Mouse (Mus musculus) CH12.LX (cell line): ENCODE measurements around the gene Mmab.

ENCODE experiments used
- CTCF ChIP-seq, 2 experiments: IDR thresholded peaks in 1 of 2; conservative IDR thresholded peaks in 1 of 2; 2 replicates each; pipeline ENCODE4 v1.5.1; 2011 to 2012; ENCODE audit warnings: low read depth in 2 of 2, low read length in 2 of 2, improper control_type of control experiment in 1 of 2, inconsistent platforms in 1 of 2, mild to moderate bottlenecking in 1 of 2, moderate library complexity in 1 of 2
- MAFK ChIP-seq: IDR thresholded peaks from 2 replicates; pipeline ENCODE4 v1.6.1; 2011; ENCODE audit warnings: low read length, improper control_type of control experiment; ENCODE audit not compliant: insufficient replicate concordance
- MAZ ChIP-seq: IDR thresholded peaks from 2 replicates; pipeline ENCODE4 v1.6.1; 2012; ENCODE audit warnings: low read depth, mild to moderate bottlenecking, inconsistent platforms, low read length, improper control_type of control experiment, moderate library complexity
- POLR2A ChIP-seq: IDR thresholded peaks from 2 replicates; pipeline ENCODE4 v1.6.1; 2011; ENCODE audit warnings: low read depth, mild to moderate bottlenecking, improper control_type of control experiment, low read length
- POLR2AphosphoS2 ChIP-seq: IDR thresholded peaks from 2 replicates; pipeline ENCODE4 v1.6.1; 2011; ENCODE audit warnings: low read depth, low read length, improper control_type of control experiment
- RAD21 ChIP-seq: IDR thresholded peaks from 2 replicates; pipeline ENCODE4 v1.6.1; 2011; ENCODE audit warnings: low read depth, mild to moderate bottlenecking, low read length, improper control_type of control experiment, moderate library complexity
- TCF12 ChIP-seq: IDR thresholded peaks from 2 replicates; pipeline ENCODE4 v1.6.1; 2014; ENCODE audit warnings: low read depth, mild to moderate bottlenecking, inconsistent platforms, low read length, improper control_type of control experiment

DNA sequence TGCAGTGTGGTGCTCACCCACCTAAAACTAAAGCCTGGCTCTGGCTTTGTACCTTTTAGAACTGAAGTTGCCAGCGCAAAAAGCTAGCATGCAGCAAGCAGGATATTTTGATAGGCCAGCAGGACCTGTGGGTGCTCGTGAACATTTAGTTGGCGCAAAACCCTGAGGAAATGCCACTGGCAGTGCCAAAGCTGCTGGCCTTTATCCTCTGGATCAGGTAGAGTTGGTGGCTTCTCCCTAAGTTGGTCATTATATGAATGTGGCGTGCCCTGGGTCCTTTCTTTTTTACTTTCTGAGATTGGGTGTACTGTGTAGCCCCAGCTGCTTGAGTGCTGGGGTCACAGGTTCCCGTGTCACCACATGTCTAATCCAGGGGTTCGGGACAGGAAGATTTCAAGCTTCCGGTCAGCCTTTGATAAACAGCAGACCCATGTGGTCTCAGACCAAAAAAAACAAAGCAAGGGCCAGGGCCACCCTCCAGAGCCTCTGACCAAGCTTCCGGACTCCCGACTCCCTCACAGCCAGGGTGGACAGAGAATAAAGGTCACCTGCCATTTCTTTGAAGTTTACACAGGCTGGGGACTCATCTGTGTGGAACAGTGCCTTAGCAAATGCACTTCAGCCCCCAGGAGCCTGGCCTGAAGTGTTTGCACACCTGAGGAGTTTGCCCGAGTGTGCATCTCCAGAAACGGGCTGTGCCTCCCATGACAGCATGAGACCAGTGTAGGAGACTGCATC is 22.1 kb downstream of the Mmab start:
- no peak for TF ChIP-seq POLR2A
- TF ChIP-seq MAZ = no peak
- no peak for TF ChIP-seq MAFK
- TF ChIP-seq CTCF (conservative IDR thresholded peaks at IDR 0.05 in 1 of 2, IDR thresholded peaks at IDR 0.05 in 1 of 2; ENCODE audit: low read depth in 2 of 2, low read length in 2 of 2) = no peak
- TF ChIP-seq RAD21 = no peak
- no peak for TF ChIP-seq POLR2AphosphoS2
- no peak for TF ChIP-seq TCF12
